Mouse (Mus musculus): ENCODE results near the gene H2afy2.
A peak's percentile ranks its signal among the peaks of the same experiment; 100 is the strongest.

H2afy2 gene

GRCm38 (mm10) chr10:61783621-61784251, at the start of gene H2afy2:
TSS of gene H2afy2 (minus strand) at chr10:61784147.
- DNase-seq = peak; percentile 94

GRCm38 (mm10) chr10:61832713-61833112, 48.8 kb upstream of the H2afy2 start:
- DNase-seq = peak; percentile 33

GRCm38 (mm10) chr10:61831741-61832140, 47.8 kb upstream of the H2afy2 start:
- peak; percentile 77 for DNase-seq

GRCm38 (mm10) chr10:61831251-61831650, 47.3 kb upstream of the H2afy2 start:
- DNase-seq = peak; percentile 80

GRCm38 (mm10) chr10:61830817-61831216, 46.9 kb upstream of the H2afy2 start:
- peak; percentile 40 for DNase-seq

- no peak for DNase-seq
These were observed 45.1 kb upstream of the H2afy2 start for GRCm38 (mm10) chr10:61829046-61829445.

GRCm38 (mm10) chr10:61827950-61828936, 44.3 kb upstream of the H2afy2 start:
- DNase-seq = peak; percentile 61

- peak; percentile 86 for DNase-seq
These were observed 42.9 kb upstream of the H2afy2 start for GRCm38 (mm10) chr10:61826753-61827435.

GRCm38 (mm10) chr10:61825979-61826752, 42.2 kb upstream of the H2afy2 start:
- peak; percentile 69 for DNase-seq

GRCm38 (mm10) chr10:61825536-61825935, 41.6 kb upstream of the H2afy2 start:
- DNase-seq = peak; percentile 23

- no peak for DNase-seq
These were observed 39.8 kb upstream of the H2afy2 start for GRCm38 (mm10) chr10:61823731-61824115.

GRCm38 (mm10) chr10:61822968-61823730, 39.2 kb upstream of the H2afy2 start:
- DNase-seq = peak; percentile 61

GRCm38 (mm10) chr10:61820050-61820449, 36.1 kb upstream of the H2afy2 start:
- DNase-seq = no peak

GRCm38 (mm10) chr10:61811987-61812386, 28.0 kb upstream of the H2afy2 start:
- DNase-seq = no peak

GRCm38 (mm10) chr10:61798133-61798576, 14.2 kb upstream of the H2afy2 start:
- DNase-seq = no peak

- DNase-seq = no peak
These were observed 11.5 kb upstream of the H2afy2 start for GRCm38 (mm10) chr10:61795458-61795857.

- DNase-seq = no peak
These were observed 11.0 kb upstream of the H2afy2 start for GRCm38 (mm10) chr10:61794971-61795370.

- no peak for DNase-seq
These were observed 9.1 kb upstream of the H2afy2 start for GRCm38 (mm10) chr10:61793015-61793414.

- DNase-seq = no peak
These were observed 4.6 kb upstream of the H2afy2 start for GRCm38 (mm10) chr10:61788499-61788898.

- no peak for DNase-seq
These were observed 3.8 kb upstream of the H2afy2 start for GRCm38 (mm10) chr10:61787541-61788313.

GRCm38 (mm10) chr10:61784414-61784813, 467 bp upstream of the H2afy2 start:
- no peak for DNase-seq
